8 mouse cellular contexts compared by ENCODE assay signal in the genomic region with DNA sequence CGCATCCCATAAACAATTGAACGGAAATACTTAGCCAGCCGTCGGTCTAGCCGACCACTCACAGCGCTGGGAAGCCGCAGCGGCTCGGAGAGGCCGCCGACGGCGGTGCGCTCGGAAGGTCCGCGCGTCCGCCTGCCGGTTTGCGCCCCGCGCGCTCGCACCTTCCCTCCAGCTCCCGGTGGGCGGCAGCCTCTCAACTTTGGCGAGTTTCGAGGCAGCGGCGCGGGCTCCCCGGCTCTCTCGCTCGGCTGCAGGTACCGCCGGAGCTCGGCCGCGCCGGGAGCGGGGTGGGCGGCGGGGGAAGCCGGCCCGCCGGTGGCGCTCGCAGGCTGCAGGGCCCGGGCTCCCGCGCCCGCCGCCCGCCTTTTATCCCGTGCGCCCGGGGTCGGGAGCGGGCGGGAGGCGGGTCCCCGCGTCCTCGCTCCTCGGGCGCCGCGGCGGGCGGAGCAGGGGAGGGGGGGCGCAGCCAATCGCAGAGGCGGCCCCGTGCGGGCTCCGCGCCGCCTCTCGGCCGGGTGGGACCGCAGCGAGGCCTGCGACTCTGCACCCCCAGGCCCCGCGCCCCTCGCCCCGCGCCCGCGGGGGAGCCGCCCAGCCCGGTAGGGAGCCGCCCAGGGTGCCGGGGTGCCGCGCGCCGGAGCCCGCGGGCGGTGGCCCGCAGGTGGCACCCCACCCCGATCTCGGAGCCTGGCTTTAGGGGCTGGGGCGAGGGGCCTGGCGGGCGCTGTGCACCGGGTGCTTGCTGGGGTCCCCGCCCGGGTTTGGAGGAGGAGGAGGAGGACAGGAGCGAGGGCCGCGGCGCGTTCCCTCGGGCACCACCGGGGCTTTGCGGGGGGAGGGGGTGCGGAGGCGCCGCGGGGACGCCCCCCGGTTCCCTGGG. TPM values are rescaled to one million over a fixed set of nuclear protein-coding genes. Genes with fewer than 3 reads are reported as not detected.
DNase-seq lines count a peak whose midpoint lies in the region; ATAC-seq and TF ChIP-seq lines count a peak whose summit lies in the region.

A gene (plus strand): TSS at position 197 of the 880 bp plus-strand sequence.
A gene (minus strand): TSS at position 377 of the 880 bp plus-strand sequence.

- peak within 1 kb of the TSS; percentile 88 for H3K9ac ChIP-seq in forebrain, embryonic 16.5 days (replicated peaks; ENCODE audit: low read depth, low read length)
- H3K9ac ChIP-seq in lung, embryonic 16.5 days (ENCODE audit: low read length), result peak within 1 kb of the TSS; percentile 93

- ATAC-seq in forebrain, embryonic 16.5 days, result peak; percentile 95
- ATAC-seq in lung, embryonic 16.5 days (ENCODE audit: low read depth), result peak; percentile 92

- peak within 1 kb of the TSS; percentile 76 for H3K4me3 ChIP-seq in forebrain, embryonic 16.5 days (replicated peaks; ENCODE audit: low read length)
- peak within 1 kb of the TSS; percentile 76 for H3K4me3 ChIP-seq in layer of hippocampus, adult 2 months
- peak within 1 kb of the TSS; percentile 71 for H3K4me3 ChIP-seq in lung, embryonic 16.5 days (ENCODE audit: low read length)

- no peaks in the 10 kb centered on the region for H3K9me3 ChIP-seq in forebrain, embryonic 16.5 days (ENCODE audit: control insufficient read depth, low read length)
- no peaks in the 10 kb centered on the region for H3K9me3 ChIP-seq in lung, embryonic 16.5 days (ENCODE audit: control insufficient read depth, low read length)

- peak; percentile 57 for DNase-seq in CD4-positive helper T cell, adult 2 months (ENCODE audit: low read depth, low spot score)
- DNase-seq in adrenal gland, postnatal 25 days, result peak; percentile 82
- peak; percentile 67 to 79 for DNase-seq in heart, postnatal 36 days
- peak in 1 of 2 experiments; percentile 46 for DNase-seq in layer of hippocampus, adult 2 months (ENCODE audit: low spot score in 2 of 2)
- DNase-seq in ovary, postnatal 14 days (ENCODE audit: low spot score), result peak; percentile 58
- peak; percentile 68 for DNase-seq in thymus, postnatal 25 days

- intact Hi-C loops in heart, postnatal 36 days (cut with DNase I), result loop anchor here (5.0 kb wide), 2 partner anchors 335 to 960 kb away; a partner anchor contains a TSS

- TF ChIP-seq CTCF in layer of hippocampus, adult 2 months (conservative IDR thresholded peaks at IDR 0.05), result peak; percentile 22; the same call in 1 of the 2 replicates

- peak within 1 kb of the TSS; percentile 59 for H3K4me2 ChIP-seq in forebrain, embryonic 16.5 days (ENCODE audit: low read length)
- H3K4me2 ChIP-seq in lung, embryonic 16.5 days (ENCODE audit: low read depth, low read length), result peak within 1 kb of the TSS; percentile 69

- H3K27me3 ChIP-seq in forebrain, embryonic 16.5 days (replicated peaks; ENCODE audit: control insufficient read depth, insufficient read depth, low read length), result peaks cover 14% of the 10 kb centered on the region
- H3K27me3 ChIP-seq in lung, embryonic 16.5 days (ENCODE audit: control insufficient read depth, insufficient read depth, low read depth, low read length), result peaks cover 7% of the 10 kb centered on the region

- peaks cover 10% of the 10 kb centered on the region for H3K4me1 ChIP-seq in forebrain, embryonic 16.5 days (replicated peaks; ENCODE audit: control insufficient read depth, insufficient read depth, low read length)
- H3K4me1 ChIP-seq in lung, embryonic 16.5 days (replicated peaks; ENCODE audit: control insufficient read depth, insufficient read depth, low read length), result 0 out of 2 replicates have a peak, but pooled peaks cover 4% of the 10 kb centered on the region

- peak within 1 kb of the TSS; percentile 34 for H3K27ac ChIP-seq in forebrain, embryonic 16.5 days (ENCODE audit: low read length)
- H3K27ac ChIP-seq in layer of hippocampus, adult 2 months, result peak within 1 kb of the TSS; percentile 94
- peak within 1 kb of the TSS; percentile 78 for H3K27ac ChIP-seq in lung, embryonic 16.5 days (ENCODE audit: low read length)

- no peaks in the 10 kb centered on the region for H3K36me3 ChIP-seq in forebrain, embryonic 16.5 days (ENCODE audit: control insufficient read depth, insufficient read depth)
- H3K36me3 ChIP-seq in lung, embryonic 16.5 days (ENCODE audit: control insufficient read depth, insufficient read depth, low read length), result no peaks in the 10 kb centered on the region

- WGBS in forebrain, embryonic 16.5 days, result under 1% methylated on average over 87 of the region's 125 CpGs
- WGBS in lung, embryonic 16.5 days, result under 1% methylated on average over 63 of the region's 125 CpGs

RNA-seq across cellular contexts. Expression of the first gene that starts in this region (rescaled TPM):
- 22.4 and 27.6 TPM in 2 replicates for total RNA-seq in adrenal gland, postnatal 25 days (2021)
- 2.5 and 4.3 TPM in 2 replicates for polyA plus RNA-seq in forebrain, embryonic 16.5 days (2015; fragmentation: Nextera tagmentation; extraction: Ambion mirVana)
- 1 to 10 TPM; 2.9 to 4.2 TPM for total RNA-seq in heart, postnatal 36 days (2021)
- total RNA-seq in layer of hippocampus, adult 2 months (2021), result 10 to 100 TPM in 1 of 2 experiments, 1 to 10 TPM in 1; 6.7 to 11.1 TPM
- 6.0 and 6.1 TPM in 2 replicates for polyA plus RNA-seq in lung, embryonic 16.5 days (2015; fragmentation: Nextera tagmentation; extraction: Ambion mirVana)

RNA-seq across cellular contexts. Expression of the second gene that starts in this region (rescaled TPM):
- 6.1 and 7.4 TPM in 2 replicates for total RNA-seq in adrenal gland, postnatal 25 days (2021)
- polyA plus RNA-seq in forebrain, embryonic 16.5 days (2015; fragmentation: Nextera tagmentation; extraction: Ambion mirVana), result 5.1 and 7.0 TPM in 2 replicates
- total RNA-seq in heart, postnatal 36 days (2021), result 1 to 10 TPM; 4.9 to 6.0 TPM
- total RNA-seq in layer of hippocampus, adult 2 months (2021), result 10 to 100 TPM; 22.2 to 22.9 TPM
- polyA plus RNA-seq in lung, embryonic 16.5 days (2015; fragmentation: Nextera tagmentation; extraction: Ambion mirVana), result 4.6 and 5.2 TPM in 2 replicates

Comparison
In these comparisons a context has a peak if more than half of its experiments do, and no peak if none do; other contexts are left out.
1. H3K27ac ChIP-seq: peak in every context shown above with its lines; median percentile 94 in layer of hippocampus, adult 2 months; 78 in lung, embryonic 16.5 days; 34 in forebrain, embryonic 16.5 days.